Mouse (Mus musculus): ENCODE measurements at regions not wholly inside any gene's neighbourhood (a gene's known extent, or its start where the extent isn't known, plus 50 kb on each side); places are given as distances from the start of the nearest gene placed in this dataset.

DNA sequence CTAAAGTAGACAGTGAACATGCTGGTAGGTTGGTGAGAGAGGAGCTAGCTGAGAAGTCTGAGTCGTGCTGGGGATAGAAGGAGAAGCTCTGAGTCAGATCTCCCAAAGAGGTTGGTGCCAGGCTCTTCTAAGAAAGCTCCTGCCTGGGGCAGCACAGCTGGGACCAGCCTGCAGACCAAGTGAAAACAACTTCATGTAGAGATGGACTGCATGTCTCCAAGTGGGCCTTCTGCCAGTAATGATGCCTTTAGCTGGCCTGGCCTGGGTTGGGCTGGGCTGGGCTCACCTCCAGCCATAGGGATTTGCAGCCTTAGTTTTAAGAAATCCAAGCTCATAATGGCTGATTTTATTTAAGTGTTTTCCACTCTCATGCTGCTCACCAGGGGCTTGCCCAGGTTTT lies 357.7 kb downstream of the Insig2 start:
- TF ChIP-seq CTCF (IDR thresholded peaks at IDR 0.05; ENCODE audit: low read depth) (no peak), EP300 (IDR thresholded peaks at IDR 0.05; ENCODE audit: low read depth) (no peak)
